Mouse (Mus musculus) urinary bladder, postnatal 4 days (tissue): ENCODE results near the gene Limd1.

Experiments used
- DNase-seq, 2 experiments: peaks; one replicate each; pipeline ENCODE4 v3.0.0; 2021 to 2022; ENCODE audit warnings: low spot score in 2 of 2

Gene Limd1

DNA sequence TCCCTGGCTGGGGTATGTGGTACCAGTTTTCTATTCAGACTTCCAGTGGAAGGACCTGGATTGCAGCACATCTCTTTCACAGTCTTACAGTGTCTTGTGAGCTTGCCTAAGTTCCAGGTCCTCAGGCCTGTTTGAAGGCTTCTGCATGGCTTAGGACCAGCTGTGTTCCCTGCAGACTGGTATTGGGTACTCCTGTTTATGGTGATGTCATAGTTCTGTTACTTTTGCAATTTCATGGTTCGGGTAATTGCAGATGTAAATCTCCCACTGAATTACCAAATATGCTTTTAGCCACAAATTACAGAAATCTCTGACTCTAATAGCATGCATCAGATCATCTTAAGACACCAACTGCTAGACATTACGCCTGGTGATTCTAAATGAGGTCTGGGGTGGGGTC lies 36.6 kb downstream of the Limd1 start:
- no peak for DNase-seq

DNA sequence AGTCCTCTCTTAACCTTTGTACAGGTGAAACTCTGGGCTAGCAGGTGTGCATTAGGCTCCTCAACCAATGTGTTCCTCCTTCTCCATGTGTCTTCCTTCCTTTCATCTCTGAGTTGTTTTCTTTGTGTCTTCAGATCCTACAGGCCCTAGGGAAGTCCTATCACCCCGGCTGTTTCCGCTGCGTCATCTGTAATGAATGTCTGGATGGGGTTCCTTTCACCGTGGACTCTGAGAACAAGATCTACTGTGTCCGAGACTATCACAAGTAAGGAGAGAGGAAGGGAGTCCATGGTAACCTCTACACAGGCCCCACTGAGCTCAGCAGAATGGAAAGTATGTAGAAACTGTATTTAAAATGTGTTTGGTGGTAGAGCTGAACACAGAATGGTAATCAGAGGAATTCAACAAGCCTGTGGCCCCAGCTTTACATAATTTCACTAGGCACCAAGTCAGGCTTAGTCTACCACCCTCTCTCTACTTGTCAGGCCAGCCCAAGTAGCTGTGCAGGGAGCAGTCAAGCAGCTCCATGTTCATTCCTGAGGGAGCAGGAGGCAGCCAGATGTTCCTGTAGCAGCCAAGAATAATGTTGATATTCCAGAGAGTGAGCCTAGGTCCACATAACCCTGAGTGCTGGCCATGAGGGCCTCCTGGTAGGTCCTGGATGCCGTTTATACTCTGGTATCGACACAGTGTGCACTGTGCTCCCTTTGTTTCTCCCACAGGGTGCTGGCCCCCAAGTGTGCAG lies 38.3 kb downstream of the Limd1 start:
- no peak for DNase-seq

DNA sequence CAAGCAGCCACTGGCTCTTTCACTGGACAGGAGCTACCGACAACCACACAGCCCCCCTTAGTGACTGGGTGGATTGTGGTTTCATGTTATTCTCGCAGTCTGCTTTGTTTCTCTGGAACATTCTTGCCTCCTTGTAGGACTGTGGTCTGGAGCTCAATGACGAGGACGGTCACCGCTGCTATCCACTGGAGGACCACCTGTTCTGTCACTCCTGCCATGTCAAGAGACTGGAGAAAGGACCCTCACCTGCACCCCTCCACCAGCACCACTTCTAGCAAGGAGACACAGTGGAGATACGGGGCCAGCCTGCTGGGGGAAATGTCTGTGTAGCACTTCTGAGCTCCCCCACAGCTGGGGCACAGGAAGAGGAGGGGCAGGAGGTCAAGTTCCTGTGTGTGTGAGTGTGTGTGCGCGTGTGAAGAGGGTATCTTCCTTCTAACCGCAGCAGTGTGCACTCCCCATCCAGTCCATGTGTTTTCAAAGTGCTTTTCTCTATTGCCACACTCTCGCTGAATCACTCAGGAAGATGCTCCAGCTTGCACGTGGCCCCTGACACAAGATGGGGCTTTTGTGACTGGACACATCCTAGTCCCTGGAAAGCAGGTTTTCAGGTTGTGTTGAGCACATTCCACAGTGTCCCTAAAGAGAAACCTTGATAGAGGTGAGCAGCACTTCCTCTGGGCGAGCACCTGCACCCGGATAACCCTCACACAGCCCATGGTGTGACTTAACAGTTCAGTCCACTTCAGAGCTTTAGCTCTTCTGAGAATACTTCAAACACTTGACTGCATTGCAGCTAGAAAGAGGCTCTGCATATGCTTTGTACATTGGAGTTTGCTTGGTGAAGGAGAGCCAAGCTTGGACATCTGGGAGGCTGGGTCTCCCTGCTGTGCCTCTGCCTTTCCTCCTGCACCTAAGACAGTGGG lies 40.7 kb downstream of the Limd1 start:
- DNase-seq, result no peak

DNA sequence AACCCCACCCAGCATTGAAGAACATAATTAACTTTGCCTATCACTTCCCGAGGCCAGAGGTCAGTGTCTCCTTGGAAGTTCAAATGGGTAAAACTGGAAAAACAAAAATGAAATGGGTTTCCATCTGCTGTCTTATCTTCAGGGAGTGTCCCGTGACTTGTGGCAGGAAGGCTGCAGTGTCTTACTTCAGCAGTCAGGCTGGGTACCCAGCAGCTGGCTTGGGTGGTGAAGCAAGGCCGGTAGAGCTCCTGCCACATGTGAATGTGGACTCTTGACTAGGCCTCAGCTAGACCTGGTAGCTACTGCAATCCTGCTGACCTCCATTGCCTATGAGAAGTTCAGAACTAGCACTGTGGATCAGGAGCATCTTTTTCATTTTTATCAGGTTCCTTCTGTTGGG lies 42.2 kb downstream of the Limd1 start:
- no peak for DNase-seq

DNA sequence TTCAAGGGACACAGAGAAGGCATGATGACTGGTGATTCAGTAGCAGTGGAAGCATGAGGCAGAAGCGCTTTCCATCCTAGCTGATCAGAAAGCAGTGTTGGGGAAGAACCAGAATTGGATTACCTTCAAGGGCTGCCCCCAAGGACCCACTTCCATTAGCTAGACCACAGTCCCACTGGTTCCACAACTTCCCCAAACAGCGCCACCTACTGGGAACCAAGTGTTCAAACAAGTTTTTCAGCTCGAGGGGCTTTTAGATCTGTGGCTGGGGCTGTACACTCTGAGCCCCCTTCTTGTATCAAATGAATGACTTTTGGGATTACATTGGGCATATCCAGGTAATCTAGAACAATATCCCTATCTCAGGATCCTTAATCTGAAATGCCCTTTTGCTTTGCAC lies 45.2 kb downstream of the Limd1 start:
- DNase-seq, result no peak

GRCm38 (mm10) chr9:123525095-123525494 lies 46.6 kb downstream of the Limd1 start:
- peak; percentile 32 to 64 for DNase-seq

DNA sequence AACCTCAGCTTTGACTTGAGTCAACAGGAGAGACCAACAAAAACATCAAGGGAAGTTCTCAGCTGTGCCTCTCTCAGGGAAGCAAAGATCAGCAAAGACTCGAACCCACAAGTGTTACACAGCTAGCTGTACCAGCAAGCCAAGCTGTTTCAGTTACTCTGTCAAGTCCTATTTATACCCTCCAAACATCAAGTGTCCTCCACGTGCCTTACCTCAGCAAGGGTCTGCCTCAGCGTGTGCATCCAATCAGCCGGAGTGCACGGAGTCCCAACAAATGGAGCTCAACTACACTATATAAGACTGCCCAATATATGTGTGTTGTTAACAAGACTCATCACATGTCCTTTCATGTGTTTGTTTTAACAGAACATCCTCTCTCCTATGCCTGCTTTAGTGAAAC lies 48.0 kb downstream of the Limd1 start:
- no peak for DNase-seq

DNA sequence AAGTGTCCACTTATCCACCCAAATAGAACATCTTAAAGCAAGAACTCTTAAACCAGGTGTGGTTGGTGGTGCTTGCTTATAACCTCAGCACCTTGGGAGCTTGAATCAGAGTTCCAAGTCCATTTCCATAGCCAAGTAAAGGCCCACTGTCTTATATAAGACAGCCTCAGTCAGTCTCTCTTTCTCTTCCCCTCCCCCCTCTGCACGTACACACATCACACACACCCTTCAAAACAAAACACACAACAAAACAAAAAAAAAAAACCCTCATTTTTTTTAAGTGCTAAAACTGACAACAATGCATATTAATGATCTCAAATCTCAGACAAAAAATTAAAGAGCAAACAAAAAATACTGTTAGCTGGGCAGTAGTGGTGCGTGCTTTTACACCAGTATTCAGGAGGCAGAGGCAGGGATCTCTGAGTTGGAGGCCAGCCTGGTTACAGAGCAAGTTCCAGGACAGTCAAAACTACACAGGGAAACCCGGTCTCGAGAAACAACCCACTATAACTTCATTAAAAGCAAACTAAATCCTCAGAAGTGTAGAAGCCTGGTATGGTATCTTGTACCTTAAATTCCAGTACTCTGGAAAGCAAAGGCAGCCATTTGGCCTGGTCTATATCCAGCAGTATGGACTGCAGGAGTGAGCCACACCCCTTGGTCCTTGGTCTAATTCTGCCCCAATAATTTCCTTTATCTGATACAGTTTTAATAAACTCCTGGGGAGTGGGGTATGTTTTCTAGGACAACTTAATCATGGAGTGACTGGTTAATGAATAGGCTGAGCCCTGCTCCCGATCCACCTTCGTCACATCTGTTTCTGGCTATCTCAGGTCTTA lies 49.8 kb downstream of the Limd1 start:
- DNase-seq, result no peak

GRCm38 (mm10) chr9:123528926-123529295 lies 50.4 kb downstream of the Limd1 start:
- DNase-seq, result peak in 1 of 2 experiments; percentile 23

- peak; percentile 98 to 99 for DNase-seq
Observed at GRCm38 (mm10) chr9:123529392-123530157, 51.1 kb downstream of the Limd1 start, which contains the start of gene Sacm1l. Sacm1l (plus strand) TSS chr9:123529759.

- no peak for DNase-seq
Observed at GRCm38 (mm10) chr9:123530158-123530475, 51.6 kb downstream of the Limd1 start.

- DNase-seq, result no peak
Observed at GRCm38 (mm10) chr9:123530566-123531130, 52.1 kb downstream of the Limd1 start.

GRCm38 (mm10) chr9:123531234-123531633 lies 52.7 kb downstream of the Limd1 start:
- DNase-seq, result no peak

DNA sequence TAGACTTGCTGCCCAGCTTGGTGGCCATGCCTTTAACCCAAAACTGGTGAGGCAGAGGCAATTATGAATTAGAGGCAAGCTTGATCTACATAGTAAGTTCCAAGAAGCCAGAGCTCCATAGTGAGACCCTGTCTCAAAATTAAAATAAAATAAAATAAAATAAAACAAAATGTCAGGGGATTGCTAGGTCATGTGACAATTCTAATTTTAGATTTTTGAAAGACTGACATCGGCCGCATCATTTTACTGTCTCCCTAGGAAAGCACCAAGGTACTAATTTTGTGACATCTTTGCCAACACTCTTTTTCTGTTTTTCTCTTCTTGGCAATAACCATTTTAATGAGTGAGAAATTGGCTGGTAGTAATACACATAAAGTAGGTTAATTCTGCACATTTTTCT lies 58.1 kb downstream of the Limd1 start:
- DNase-seq, result no peak

GRCm38 (mm10) chr9:123538189-123538588 lies 59.7 kb downstream of the Limd1 start:
- DNase-seq, result no peak

GRCm38 (mm10) chr9:123539093-123539492 lies 60.6 kb downstream of the Limd1 start:
- DNase-seq, result no peak

DNA sequence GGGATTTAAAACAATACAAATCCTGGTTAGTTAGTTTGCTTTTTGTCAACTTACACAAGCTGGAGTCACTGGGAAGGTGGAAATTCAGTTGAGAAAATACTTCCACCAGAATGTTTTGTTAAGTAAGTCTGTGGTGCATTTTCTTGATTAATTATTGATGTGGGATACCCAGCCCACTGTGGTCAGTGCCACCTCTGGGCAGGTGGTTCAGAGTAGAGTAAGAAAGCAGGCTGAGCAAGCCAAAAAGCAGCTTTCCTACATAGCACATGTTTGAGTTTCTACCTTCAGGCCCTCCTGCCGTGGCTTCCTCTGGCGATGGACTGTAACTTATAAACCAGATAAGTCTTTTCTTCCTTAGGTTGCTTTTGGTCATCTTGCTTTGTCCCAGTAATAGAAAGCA lies 61.3 kb downstream of the Limd1 start:
- DNase-seq, result no peak

DNA sequence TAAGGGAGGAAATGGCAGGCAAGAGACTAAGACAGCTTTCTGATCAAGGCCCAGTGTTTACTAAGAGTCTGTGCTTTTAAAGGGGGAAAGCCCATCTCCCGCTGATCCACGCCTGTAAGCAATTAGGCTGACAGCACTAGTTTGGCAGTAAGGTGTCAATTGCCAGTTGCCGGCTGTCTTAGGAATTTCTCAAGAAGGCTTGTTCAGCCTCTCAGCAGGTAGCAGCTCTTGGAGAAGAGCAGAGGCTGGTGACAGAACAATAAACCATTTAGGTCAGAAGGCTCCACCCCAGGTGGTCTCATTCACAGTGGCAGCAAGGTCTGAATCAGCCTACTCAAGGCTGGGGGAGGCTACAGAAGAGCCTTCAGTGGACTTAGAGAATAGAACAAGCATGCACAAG lies 76.1 kb downstream of the Limd1 start:
- no peak for DNase-seq
